Mouse (Mus musculus) C2C12 (cell line): ENCODE data around the gene Emg1.

Experiments
- CTCF ChIP-seq: IDR thresholded peaks from one replicate; pipeline ENCODE4 v1.5.1; 2011; ENCODE audit not compliant: control insufficient read depth, insufficient read depth, insufficient read length
- MAX ChIP-seq: IDR thresholded peaks from one replicate; pipeline ENCODE4 v1.6.1; 2011; ENCODE audit warnings: mild to moderate bottlenecking, control low read depth
- MYOD1 ChIP-seq: IDR thresholded peaks from one replicate; pipeline ENCODE4 v1.6.1; 2011; ENCODE audit warnings: low read depth; ENCODE audit not compliant: control insufficient read depth, insufficient read length

GRCm38 (mm10) chr6:124716864-124717490 is 5.0 kb upstream of the Emg1 start:
- TF ChIP-seq MYOD1 (no peak), CTCF (no peak), MAX (no peak)
